Mouse (Mus musculus) frontal cortex, adult 2 months (tissue): Measurements from ENCODE around the gene Hist1h1b. TPM values are rescaled to one million over a fixed set of nuclear protein-coding genes. Genes with fewer than 3 reads are reported as not detected.

Source experiments
- DNase-seq, 2 experiments: peaks; one replicate each; pipeline ENCODE4 v3.0.0; 2022; ENCODE audit warnings: low spot score in 1 of 2; ENCODE audit errors: extremely low spot score in 1 of 2
- polyA plus RNA-seq: library from polyadenylated mRNA; depleted of rRNA; stranded (reverse); fragments of >200 nt; gene quantifications from 2 replicates; pipeline ENCODE4 v1.2.3, GENCODE M21; 2012

The Hist1h1b gene
- polyA plus RNA-seq, 1 experiment = 0.18 TPM

DNA sequence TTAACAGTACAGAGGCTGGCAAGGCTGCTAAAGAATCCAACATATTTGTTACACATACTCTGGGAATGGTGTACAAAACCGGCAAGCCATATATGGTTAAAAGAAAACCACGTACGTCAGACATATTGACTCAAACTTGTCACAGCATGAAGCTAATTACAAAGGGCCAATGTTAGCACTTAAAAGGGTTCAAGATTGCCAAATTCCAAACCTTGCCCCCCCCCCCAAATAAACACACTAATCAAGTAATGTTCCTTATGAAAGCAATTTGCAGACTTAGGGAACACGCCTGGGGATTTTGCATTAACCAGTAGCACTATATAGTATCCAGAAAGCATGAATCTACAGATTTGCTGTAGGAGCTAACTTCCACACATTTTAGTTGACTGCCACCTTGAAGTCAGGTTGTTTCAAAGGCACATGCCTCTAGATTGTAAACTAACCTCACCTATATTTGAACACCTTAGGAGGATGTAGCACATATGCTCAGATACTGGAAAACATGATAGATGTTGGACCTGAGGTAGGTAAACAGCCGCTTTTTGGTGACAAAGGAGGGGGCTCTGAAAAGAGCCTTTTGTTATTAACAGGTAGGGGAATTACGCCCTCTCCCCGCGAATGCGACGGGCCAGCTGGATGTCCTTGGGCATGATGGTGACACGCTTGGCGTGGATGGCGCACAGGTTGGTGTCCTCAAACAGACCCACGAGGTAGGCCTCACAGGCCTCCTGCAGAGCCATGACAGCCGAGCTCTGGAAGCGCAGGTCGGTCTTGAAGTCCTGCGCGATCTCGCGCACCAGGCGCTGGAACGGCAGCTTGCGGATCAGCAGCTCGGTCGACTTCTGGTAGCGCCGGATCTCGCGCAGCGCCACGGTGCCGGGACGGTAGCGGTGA is 2.2 kb upstream of the Hist1h1b start:
- DNase-seq = peak in 1 of 2 experiments; percentile 17

DNA sequence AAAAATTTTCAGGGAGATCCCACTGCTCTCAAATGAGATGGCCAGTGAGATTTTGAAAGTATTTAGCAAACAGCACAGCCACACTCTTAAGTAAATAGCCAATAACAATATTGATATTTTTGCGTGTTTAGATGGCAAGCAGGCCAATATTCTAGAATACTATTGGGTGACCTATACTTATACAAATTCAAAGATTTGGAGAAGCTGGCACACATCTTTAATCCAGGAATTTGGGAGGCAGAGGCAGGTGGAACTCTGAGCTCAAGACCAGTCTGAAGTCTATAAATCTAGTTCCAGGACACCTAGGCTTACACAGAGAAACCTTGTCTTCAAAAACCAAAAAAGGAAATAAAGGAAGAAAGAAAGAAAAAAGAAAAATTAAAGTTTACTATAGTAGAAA is 1.2 kb upstream of the Hist1h1b start:
- DNase-seq = no peak

DNA sequence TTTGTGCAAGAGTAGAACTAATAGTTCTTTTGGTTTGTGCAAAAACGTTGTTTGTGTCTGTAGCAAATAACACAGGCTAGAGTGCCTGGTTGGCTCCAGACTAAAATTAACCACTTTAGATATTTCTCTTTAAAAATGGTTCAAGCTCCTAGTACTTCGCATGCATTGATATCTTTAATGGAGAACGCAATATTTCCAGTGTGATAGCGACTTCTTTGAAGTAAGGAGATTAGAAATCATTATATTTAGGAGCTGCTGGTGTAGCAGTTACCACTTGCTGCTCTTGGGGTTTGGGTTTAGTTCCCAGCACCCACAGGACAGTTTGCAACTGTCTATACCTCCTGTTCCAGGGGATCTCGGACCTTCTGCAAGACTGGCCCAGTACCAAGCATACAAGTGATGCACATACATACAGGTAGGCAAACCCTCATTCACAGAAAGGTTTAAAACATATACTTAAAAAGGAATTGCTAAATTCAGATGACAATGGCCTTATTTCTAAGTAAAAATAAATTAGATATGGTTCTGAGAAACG is 663 bp upstream of the Hist1h1b start:
- DNase-seq = no peak

DNA sequence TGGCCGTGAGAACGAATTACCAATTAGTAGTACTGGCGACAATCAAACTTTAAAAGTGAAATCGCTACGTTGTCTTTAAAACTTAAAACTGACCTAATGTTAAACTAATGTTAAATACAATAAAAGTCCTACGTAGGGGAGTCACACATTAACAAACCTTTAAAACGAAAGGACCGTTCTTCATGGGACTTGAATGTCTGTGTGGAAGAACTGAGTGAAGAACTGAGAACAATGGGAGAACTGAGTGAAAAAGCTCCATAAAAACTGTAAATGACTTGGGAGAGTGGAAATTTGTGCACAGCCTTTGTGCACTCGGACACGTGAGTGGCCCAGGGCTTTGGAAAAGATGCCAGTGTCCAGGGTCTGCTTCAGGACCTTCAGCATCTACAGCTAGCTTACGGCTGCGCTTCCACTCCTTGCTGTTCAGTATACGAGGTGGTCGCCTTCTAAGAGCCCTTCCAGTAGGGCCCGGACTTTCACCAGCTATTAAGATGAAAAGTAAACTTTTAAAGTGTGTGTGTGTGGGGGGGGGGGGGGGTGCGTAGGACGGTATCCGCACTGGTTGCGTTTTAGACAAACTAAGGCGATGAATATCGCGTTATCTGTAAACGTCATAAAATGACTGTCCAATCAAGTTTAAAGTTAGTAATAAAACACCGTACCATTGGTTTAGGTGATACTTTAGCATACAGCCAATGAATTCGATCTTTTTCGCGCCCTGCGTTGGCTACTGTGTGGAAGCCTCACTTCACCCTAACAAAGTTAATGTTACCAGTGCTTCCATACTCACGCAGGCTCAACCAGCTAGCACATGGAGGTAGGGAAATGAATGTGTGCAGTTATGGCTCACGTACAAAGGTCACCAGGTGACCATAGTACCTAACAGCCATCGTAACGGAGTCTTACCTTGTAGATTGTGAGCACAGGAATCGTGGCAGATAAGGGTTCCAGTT is 1.3 kb downstream of the Hist1h1b start:
- peak; percentile 78 to 89 for DNase-seq

DNA sequence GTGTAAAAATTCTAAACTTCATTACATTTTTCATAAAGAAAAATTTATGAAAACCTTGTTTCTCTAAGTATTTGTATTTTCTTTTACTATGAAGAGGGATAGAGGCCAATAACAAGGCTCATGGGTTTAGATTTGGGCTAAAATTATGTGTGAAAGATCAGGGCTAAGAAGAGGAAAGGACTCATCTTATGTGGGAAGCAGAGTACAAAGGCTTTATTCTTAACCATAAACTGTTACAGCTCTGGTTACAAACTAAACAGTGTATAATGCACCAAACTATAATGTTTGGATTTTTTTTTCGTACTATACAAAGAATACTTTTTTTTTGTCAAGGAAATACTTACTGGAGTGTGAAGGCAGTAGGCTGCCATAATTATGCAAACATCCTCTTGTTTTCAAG is 24.7 kb downstream of the Hist1h1b start:
- no peak for DNase-seq

DNA sequence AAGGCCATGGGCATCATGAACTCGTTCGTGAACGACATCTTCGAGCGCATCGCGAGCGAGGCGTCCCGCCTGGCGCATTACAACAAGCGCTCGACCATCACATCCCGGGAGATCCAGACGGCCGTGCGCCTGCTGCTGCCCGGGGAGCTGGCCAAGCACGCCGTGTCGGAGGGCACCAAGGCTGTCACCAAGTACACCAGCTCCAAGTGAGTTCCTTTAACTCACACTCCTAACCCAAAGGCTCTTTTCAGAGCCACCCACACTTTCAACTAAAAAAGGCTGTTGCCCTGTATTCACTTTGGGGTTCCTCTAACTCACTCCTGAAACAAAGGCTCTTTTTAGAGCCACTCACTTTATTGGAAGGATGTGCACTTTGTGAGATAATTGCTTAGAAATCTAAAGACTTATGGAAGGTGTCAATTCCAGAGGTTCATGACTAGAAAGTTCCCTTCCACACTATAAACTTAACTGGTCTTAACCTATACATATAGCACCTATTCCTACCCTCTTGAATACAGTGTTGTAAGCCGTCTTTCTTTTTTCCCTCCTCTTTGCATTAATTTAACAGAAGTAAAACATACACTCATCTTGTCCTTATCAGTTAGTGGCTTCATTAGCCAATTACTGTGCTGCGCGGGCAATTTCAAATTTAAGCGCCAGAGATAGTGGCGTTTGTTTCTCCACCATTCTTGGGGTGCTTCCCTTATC is 26.0 kb downstream of the Hist1h1b start:
- DNase-seq = peak in 1 of 2 experiments; percentile 51

DNA sequence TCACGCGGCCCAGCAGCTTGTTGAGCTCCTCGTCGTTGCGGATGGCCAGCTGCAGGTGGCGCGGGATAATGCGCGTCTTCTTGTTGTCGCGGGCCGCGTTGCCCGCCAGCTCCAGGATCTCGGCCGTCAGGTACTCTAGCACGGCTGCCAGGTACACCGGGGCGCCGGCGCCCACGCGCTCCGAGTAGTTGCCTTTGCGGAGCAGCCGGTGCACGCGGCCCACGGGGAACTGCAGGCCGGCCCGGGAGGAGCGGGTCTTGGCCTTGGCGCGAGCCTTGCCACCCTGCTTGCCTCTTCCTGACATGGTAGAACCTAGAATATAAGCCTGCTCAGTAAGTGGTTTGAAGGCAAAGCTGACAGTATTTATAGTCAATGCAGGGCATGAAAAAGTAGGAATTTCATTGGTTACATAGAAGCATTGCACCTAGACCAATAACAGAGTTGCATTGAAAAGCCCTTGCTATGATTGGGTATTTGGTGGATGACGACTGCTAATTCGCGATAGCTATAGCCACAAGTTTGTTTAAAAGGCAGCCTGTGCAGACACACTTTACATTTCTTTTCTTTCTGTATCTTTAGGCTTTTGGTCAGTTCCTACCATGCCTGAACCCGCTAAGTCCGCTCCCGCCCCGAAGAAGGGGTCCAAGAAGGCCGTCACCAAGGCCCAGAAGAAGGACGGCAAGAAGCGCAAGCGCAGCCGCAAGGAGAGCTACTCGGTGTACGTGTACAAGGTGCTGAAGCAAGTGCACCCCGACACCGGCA is 26.7 kb downstream of the Hist1h1b start, which contains the start of the genes Hist1h2ak and Hist1h2bn:
Hist1h2ak (minus strand) TSS at position 304 of the 762 bp plus-strand sequence.
Hist1h2bn (plus strand) TSS at position 600 of the 762 bp plus-strand sequence.
- peak; percentile 88 to 93 for DNase-seq

DNA sequence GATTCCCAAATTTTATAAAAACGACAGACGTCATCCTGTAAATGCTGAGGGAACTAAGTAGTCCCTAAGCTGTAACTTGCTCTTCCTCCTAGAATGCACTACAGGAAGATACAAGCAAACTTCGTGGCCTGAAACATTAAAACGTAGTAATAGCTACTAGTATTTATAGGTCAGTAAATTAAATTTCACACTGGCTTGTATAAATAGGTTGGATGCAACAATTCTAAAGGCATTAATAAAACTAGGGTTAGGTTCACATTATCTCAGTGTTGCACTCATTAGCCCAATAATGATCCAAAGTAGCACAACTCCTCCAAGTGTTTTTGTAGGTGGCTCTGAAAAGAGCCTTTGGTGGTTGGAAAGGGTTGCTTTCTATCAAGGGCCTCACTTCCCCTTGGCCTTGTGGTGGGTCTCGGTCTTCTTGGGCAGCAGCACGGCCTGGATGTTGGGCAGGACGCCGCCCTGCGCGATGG is 27.3 kb downstream of the Hist1h1b start:
- DNase-seq = peak in 1 of 2 experiments; percentile 15

DNA sequence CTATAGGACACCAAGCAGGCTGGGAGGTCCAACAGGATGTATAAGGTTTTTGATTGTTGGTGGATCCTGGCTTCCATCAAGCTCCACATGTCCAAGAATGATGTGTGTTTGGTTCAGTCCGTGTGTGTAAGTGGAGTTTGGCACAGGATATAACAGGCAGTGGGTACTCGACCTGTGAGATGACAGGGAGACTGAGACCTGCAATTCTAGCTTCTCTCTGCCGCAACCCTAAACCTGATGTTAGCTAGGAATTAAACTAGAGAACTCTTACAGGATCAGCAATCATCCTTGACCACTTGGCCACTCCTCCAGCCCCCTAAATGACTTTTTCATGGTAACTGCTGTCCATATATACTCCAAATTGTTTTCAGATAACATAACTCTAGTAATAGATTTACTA is 28.1 kb downstream of the Hist1h1b start:
- DNase-seq = no peak

DNA sequence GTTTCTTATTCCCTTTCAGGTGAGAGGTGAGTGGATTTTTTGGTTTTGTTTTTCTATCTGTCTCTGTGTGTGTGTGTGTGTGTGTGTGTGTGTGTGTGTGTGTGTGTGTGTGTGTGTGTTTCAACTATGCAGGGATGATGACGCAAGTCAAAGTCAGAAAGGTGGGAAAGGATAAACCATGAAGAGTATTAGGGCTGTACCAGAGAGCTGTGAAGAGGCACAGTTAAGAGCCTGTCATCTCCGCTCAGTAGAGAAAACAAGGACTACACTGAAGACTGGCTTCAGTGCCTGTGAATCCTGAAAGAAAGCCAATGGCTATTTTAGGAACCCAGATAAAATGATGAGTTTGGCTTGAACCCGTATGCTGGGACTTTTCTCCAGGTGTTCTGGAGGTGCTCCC is 28.6 kb downstream of the Hist1h1b start:
- no peak for DNase-seq

DNA sequence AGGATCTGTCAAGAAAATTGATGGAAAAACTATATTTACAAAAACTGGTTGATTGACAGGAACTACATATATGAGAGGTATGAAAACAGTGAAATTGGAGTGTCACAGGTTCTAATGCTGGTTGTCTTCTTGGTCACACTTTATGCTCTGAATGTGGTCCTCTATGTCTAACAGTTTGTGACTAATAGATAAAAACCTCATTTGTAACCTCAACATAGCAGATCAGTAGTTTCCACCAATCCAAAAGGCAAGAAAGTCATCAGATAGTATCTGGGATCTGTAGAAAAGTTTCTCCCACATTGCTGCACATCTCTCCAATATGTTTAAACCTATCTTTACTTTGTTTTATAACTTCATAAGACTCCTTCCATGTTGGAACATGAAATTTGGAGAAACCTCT is 29.0 kb downstream of the Hist1h1b start:
- DNase-seq = no peak

DNA sequence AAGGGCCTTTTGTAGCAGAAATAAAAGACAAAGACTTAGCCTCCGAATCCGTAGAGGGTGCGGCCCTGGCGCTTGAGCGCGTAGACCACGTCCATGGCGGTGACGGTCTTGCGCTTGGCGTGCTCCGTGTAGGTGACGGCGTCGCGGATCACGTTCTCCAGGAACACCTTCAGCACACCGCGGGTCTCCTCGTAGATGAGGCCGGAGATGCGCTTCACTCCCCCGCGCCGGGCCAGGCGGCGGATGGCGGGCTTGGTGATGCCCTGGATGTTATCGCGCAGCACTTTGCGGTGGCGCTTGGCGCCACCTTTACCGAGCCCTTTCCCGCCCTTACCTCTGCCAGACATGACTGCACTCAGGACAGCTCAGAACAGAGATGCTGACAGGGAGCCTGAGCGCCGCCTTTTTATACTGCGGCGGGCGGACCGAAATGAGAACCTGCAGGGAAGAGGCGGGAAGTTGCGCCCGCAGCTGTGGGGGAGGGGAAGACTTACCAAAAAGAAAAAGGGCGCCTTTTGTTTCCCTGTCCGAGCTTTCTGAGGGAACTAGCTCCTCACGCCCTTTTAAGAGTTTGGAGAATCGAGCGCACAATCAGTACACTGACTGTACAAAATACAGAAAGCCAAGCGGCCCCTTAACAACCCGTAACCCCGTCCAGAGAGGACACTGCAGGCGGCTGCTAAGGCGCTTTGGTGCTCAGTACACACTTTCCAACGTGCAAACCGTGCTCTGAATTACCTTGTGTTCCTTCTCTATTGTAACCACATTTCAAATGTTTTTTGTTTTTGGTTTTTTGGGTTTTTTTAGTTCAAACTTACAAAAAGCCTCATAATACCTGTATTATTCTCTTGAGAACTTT is 30.0 kb downstream of the Hist1h1b start, which contains the start of gene Hist1h4k:
Hist1h4k (minus strand) TSS at position 347 of the 859 bp plus-strand sequence.
- peak; percentile 87 to 96 for DNase-seq

DNA sequence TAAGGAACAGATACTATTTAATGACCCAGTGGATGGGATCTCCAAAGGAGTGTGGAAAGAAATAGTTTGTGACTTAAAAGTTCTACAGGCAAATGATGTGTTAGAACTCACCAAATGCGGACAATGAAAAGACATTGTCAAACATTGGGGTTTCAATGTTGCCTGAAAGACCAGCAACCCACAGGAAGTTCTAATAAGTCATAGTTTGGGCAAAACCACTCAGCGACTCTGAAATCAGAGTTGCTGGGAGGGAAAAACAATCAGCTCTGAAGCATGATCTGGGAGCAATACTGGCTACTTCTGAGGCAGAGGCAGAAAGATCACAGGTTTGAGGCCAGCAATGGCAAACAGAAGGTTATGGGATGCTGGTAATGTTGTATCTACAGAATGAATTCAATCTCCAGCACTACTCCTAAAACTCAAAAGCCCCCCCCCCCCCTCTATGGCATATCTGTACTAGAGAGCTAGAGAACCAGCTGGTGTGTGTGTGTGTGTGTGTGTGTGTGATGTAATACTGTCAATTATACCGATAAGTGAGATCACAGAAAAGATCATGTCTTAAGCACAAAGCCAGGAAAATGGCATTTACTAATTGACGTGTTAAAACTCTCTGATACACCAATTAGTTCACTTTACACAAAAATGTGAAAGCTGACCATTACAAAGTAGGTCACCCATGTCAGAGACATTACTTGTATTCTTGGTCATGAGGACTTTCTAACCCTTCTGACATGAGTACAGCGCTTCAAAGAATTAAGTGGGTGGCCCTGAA is 30.9 kb downstream of the Hist1h1b start:
- no peak for DNase-seq

DNA sequence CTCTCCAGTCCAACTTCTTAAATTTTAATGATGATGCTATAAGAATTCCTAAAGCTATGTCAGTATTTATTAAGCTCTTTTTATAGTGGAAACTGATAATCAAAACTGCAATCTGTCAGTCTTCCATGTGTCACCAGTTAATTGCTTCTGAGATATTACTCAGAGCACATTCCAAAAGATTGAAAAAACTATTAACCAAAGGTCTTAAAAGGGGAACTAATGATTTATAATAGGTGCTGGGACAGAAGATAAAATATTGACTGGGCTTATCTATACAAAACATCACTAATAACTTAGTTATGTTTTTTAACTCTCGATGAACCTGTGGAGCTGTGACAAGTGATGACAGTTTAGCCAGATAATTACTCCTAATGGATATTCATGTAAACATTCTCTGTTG is 35.4 kb downstream of the Hist1h1b start:
- no peak for DNase-seq

DNA sequence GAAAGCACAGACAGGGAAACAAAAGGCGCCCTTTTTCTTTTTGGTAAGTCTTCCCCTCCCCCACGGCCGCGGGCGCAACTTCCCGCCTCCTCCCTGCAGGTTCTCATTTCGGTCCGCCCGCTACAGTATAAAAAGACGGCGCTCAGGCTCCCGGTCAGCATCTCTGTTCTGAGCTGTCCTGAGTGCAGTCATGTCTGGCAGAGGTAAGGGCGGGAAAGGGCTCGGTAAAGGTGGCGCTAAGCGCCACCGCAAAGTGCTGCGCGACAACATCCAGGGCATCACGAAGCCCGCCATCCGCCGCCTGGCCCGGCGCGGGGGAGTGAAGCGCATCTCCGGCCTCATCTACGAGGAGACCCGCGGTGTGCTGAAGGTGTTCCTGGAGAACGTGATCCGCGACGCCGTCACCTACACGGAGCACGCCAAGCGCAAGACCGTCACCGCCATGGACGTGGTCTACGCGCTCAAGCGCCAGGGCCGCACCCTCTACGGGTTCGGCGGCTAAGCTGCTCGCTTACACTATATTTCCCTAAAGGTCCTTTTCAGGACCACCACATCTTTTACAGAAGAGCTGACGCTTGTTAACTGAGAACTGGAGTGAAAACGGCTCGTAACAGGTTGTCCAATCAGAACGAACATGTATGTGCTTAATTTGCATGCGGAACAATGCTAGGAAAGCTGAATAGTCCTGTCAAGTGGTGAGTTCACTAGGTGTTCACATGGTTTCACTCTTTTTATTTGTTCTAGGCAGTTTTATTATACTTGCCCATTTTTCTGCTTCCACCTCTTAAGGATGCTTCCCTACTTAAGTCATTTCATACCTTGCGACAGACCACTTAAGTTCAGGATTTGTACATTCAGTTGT is 45.3 kb downstream of the Hist1h1b start, which contains the start of gene Hist1h4j:
Hist1h4j (plus strand) TSS at position 159 of the 862 bp plus-strand sequence.
- DNase-seq = peak; percentile 72 to 85
